Mouse (Mus musculus): Measurements from ENCODE around the gene Tsfm.
"Not testable (repeated sequence)": the region's sequence is repeated elsewhere in the genome, so short reads cannot be mapped to it uniquely, and the experiment has no call there.

Tsfm gene

GRCm38 (mm10) chr10:127063913-127064870, 33.6 kb upstream of the Tsfm start:
- intact Hi-C loops (cut with DNase I): no loop called here

GRCm38 (mm10) chr10:127063239-127063872, 32.7 kb upstream of the Tsfm start, which contains the start of gene Cdk4:
TSS of gene Cdk4 (plus strand) at chr10:127063534.
- intact Hi-C loops (cut with DNase I): no loop called here

GRCm38 (mm10) chr10:127062503-127062902, 31.9 kb upstream of the Tsfm start:
- intact Hi-C loops (cut with DNase I): no loop called here

GRCm38 (mm10) chr10:127062101-127062500, 31.5 kb upstream of the Tsfm start:
- intact Hi-C loops (cut with DNase I): not testable (repeated sequence)

GRCm38 (mm10) chr10:127061513-127061912, 30.9 kb upstream of the Tsfm start:
- intact Hi-C loops (cut with DNase I): no loop called here

- intact Hi-C loops (cut with DNase I): no loop called here
Measured at GRCm38 (mm10) chr10:127061085-127061484, 30.4 kb upstream of the Tsfm start.

- intact Hi-C loops (cut with DNase I): no loop called here
Measured at GRCm38 (mm10) chr10:127059968-127060916, 29.6 kb upstream of the Tsfm start, which contains the start of gene March9. TSS of gene March9 (minus strand) at chr10:127060184.

GRCm38 (mm10) chr10:127059174-127059967, 28.7 kb upstream of the Tsfm start:
- intact Hi-C loops (cut with DNase I): no loop called here

- intact Hi-C loops (cut with DNase I): no loop called here
Measured at GRCm38 (mm10) chr10:127058708-127059107, 28.1 kb upstream of the Tsfm start.

GRCm38 (mm10) chr10:127058161-127058560, 27.5 kb upstream of the Tsfm start:
- intact Hi-C loops (cut with DNase I): no loop called here

- intact Hi-C loops (cut with DNase I): no loop called here
Measured at GRCm38 (mm10) chr10:127056490-127056889, 25.9 kb upstream of the Tsfm start.

GRCm38 (mm10) chr10:127055406-127055805, 24.8 kb upstream of the Tsfm start:
- intact Hi-C loops (cut with DNase I): no loop called here

GRCm38 (mm10) chr10:127054646-127055045, 24.0 kb upstream of the Tsfm start:
- intact Hi-C loops (cut with DNase I): no loop called here

- intact Hi-C loops (cut with DNase I): no loop called here
Measured at GRCm38 (mm10) chr10:127050119-127050474, 19.5 kb upstream of the Tsfm start.

- intact Hi-C loops (cut with DNase I): no loop called here
Measured at GRCm38 (mm10) chr10:127049395-127050118, 18.9 kb upstream of the Tsfm start.

- intact Hi-C loops (cut with DNase I): no loop called here
Measured at GRCm38 (mm10) chr10:127048608-127049394, 18.2 kb upstream of the Tsfm start.

GRCm38 (mm10) chr10:127047954-127048353, 17.3 kb upstream of the Tsfm start, which contains the start of gene Cyp27b1:
TSS of gene Cyp27b1 (plus strand) at chr10:127048250.
- intact Hi-C loops (cut with DNase I): no loop called here

- intact Hi-C loops (cut with DNase I): no loop called here
Measured at GRCm38 (mm10) chr10:127043187-127043586, 12.5 kb upstream of the Tsfm start.

All from adrenal gland (tissue).